Mouse (Mus musculus) mouse embryonic stem cell (cell line): Measurements from ENCODE around the gene Vps33b.

Source experiments
- in situ Hi-C, 2 experiments: fragments of 300-500 bp; cut with MboI; formaldehyde crosslinking; loops; 1 replicate in 1 of 2; 3 replicates in 1 of 2; pipeline ENCODE4 v1.14.3; 2019 to 2020; ENCODE audit warnings: low sequenced_read_pairs in 2 of 2, low pct_unique_long_range_greater_than_20kb in 1 of 2, mixed read lengths in 1 of 2; ENCODE audit not compliant: unreplicated experiment in 1 of 2

Gene Vps33b

DNA sequence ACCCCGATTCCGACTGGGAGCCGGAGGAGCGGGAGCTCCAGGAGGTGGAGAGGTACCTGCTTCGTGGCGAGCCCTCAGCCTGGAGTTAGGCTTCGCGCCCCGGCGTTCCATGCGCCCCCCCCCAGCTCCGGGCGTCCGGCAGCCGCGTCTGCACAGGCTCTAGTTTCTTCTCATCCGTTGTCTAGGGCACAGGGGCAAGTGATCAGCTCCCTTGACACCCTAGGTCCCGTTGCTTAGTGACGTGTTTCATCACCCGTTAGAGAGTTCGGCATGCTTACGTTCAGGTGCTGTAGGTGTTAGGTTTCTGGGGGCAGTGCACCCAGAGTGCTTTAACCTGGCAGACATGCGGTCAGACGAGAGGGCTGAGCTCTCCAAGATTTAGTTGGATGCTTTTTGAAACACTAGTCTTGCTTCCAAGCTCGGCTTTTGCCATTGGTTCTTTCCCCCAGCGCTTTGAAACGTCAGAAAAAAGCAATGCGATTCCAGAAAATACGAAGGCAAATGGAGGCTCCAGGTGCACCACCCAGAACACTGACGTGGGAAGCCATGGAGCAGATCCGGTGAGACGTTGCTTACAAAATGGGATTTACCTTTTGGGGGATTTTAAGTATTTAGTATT, 8.0 kb upstream of the Vps33b start:
- in situ Hi-C loops, result no loop called here

DNA sequence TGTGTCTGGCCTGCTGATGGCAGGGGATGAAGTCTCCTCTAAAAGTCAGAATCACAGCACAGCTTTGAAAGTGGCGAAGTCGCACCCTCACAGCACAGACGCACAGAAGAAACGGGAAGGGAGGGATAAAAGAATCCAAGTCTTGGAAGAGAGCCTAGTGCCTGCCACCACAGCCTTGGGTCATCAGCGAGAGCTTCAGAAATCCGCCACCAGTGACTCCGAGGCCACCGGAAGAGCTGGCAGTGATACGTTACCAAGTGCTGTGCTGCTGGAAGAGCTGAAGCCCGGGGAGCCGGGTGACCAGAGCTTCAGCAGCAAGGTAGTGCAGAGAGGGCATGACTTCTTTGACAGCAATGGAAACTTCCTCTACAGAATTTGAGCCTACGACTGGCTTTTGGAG, 4.8 kb upstream of the Vps33b start:
- in situ Hi-C loops, result no loop called here

DNA sequence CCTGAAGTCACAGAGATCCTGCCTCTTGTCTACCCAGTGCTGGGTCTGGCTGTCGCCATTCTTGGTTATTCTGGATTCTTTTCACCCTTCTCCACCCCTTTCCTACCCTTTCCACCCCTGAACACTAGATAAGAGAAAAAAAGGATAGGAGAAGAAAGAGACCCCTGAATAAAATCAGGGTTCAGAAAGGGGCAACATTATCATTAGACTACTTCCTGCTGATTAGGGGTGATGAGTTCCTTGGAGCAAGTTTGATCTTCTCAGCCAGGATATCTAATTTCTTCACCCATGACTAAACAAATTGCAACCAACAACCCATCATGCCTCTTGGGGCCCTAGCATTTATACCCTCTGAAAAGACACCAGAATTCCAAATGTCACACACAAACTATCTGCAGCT, 1.7 kb upstream of the Vps33b start:
- in situ Hi-C loops, result no loop called here

DNA sequence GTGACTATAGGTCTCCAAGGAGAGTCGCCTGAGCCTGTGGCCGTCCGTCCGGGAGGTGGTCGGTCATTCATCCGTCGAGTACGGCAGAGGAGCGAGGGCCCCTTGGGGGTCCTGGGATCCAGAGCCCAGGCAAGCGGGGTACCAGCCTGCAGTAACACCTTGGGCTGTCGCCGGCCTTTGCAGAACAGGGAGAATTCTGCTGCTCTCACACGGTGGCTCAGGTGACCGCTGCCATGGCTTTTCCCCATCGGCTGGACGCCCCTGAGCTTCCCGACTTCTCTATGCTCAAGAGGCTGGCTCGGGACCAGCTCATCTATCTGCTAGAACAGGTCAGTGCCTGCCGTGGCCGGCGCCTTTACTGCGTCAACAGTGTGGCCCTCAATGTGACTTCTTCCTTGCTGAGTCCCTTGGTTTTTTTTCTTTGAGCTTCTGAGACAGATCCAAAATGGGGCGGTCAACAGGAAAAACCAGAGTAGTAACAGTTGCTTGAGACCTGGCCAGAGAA, 354 bp downstream of the Vps33b start:
- in situ Hi-C loops, result no loop called here

DNA sequence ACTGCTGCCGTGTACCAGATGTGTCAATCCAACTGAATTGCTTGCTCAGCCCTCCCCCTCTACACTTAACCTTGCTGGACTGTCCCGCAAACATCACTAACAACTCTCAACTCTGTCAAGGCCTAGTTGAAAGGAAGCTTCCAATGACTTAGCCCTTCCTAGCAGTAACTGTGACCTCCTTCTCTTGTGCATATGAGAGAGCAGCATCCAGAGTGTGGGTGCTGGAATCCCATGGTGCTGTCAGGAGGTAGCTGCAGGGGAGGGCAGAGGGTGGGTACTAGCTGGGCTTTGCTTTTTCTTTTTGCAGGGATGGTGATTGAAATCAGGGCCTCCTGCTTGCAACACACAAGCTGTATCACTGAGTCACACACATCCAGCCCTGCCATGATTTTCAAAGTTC, 4.0 kb downstream of the Vps33b start:
- in situ Hi-C loops, result no loop called here

DNA sequence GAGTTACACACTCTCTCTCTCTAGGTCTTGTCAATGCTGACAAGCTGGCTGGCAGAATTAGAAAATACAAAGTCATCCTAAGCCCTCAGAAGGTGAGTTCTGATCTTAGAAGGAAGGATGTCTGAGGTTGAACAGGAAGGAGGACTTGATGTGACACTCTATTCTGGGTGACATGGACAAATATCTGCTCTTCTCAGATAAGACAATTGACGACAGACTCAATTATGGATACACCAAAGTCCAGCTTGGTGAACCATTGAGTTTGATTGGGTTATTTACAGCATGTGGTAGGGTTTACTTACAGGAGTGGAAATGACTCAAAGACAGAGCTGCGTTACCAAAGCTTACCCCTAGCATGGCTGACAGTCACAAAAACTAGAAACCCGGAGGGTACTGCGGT, 6.9 kb downstream of the Vps33b start:
- in situ Hi-C loops, result no loop called here

DNA sequence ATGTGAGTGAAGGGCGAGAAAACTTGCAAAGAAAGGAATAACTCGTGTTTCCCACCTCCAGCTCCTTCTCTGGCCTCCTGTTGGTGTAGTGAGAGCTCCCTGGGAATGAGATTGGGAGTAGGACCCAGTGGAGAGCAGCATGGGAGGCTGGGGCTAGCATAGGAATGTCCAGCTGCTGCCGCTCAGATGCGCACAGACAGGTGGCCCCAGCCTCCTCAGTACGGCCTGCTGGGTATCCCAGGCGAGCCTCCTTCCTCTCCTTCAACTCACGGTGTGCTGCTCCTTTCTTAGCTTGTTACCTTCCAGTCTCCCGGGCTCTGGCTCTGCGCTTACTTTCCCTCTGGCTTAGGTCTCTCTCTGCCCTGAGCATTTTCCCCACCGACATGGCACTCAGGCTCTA, 10.6 kb downstream of the Vps33b start:
- in situ Hi-C loops, result no loop called here

DNA sequence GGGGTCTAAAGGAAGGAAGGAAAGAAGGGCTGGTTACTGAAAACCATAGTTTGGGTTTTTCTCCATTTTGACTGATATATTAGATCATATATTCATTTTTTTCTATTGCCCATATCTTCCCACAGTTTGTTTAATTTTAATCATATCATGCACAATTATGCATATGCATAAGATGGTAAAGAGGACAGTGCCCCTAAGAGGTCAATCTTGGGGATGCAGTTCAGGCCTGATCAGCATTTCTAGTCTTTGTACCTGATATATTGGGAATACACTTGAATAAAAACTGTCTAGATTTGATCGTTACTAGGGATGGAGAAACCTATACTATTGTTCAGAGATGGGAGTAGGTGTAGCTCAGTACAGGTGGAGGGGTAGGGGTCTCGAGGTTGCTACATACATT, 11.5 kb downstream of the Vps33b start:
- in situ Hi-C loops, result no loop called here

DNA sequence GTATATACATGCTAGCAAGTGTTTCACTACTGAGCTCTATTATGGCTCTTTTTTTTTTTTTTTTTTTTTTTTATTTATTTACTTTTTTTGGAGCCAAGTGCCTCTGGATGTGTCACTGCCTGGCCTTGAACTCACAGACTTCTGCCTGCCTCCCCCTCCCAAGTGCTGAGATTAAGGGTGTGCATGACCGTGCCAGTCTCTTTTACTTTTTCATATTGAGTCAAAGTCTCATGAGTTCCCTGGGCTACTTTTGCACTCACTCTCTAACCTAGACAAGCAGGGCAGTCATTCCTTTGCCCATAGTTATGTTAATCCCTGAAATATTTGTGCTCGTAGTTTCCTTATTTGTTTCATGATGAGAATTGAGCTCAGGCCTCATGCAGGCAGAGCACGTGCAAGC, 12.2 kb downstream of the Vps33b start:
- in situ Hi-C loops, result no loop called here

DNA sequence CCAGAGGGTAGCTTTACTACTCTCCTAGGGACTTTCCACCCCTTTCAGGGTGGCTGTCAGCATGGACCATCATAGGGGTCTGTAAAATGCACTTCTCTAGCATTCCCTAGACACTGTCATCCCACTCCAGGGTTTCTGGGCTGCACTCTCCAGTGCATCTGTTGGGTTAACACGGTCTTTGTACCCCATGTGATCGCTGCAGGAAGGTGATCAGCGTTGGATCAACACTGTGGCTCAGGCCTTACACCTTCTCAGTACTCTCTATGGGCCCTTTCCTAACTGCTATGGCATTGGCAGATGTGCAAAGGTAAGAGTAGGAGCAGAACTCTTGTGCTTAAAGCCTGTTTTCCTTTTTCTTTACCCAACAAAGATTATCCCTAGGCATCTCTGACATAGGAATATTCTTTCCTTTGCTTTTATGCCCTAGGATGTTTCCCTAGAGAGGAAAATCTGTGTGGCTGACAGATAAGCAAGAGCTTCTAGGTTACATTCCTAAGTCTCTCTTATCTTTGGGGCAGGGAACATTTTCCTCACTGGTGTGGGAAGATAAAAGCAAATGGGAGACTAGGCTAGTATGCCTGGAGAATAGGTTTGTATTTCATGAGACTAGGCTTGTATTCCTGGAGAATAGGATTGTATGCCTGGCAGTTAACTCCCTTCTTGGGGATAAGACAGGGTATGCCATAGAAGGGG, 13.9 kb downstream of the Vps33b start:
- in situ Hi-C loops, result no loop called here

DNA sequence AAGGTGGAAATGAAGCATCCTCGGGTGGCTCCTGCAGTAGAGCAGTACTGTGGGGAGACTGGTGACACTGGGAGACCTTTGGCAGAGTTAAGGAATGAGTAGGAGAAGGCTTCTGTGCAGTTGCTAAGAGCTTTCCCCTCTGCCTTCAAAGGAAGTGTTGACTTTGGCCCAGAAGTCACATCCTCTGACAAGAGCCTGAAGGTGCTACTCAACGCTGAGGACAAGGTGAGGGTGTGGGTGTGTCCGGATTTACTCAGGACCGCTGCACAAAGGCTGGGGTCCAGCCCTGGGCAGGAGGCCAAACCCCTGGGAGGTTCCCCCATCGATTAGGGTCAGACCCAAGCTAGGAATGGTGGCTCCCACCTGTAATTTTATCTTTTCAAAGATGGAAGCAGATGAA, 14.9 kb downstream of the Vps33b start:
- in situ Hi-C loops, result no loop called here

DNA sequence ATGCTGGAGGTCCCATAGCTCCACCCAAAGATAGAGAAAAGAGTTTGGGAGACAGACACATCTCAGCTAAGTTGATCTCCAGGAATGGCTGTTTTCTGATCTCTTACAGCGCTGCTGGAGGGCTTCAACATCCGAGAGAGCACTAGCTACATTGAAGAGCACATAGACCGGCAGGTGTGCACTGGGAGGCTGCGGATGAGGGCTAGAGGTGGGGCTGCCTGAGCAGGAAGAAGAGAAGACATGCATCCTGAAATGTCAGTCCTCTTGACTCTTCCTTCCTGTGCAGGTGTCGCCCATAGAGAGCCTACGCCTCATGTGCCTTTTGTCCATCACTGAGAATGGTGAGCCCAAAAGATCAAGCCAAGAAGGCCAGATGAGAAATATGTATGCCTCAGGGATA, 16.3 kb downstream of the Vps33b start:
- in situ Hi-C loops, result no loop called here

DNA sequence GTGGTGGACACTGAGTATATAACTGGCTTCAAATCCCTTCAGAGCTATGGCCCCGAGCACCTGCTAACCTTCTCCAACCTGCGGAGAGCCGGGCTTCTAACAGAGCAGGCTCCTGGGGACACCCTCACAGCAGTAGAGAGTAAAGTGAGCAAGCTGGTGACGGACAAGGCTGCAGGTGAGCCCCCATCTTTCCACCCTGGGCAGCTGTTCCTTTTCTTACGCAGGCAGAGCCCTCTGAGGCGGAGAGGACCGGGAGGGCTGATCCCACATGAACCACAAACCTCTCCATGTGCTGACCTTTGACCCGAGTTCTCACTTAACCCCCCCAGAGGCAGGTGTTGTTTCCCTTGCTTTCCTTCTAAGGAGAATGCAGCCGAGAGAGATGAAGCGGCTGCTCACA, 18.3 kb downstream of the Vps33b start:
- in situ Hi-C loops, result no loop called here

DNA sequence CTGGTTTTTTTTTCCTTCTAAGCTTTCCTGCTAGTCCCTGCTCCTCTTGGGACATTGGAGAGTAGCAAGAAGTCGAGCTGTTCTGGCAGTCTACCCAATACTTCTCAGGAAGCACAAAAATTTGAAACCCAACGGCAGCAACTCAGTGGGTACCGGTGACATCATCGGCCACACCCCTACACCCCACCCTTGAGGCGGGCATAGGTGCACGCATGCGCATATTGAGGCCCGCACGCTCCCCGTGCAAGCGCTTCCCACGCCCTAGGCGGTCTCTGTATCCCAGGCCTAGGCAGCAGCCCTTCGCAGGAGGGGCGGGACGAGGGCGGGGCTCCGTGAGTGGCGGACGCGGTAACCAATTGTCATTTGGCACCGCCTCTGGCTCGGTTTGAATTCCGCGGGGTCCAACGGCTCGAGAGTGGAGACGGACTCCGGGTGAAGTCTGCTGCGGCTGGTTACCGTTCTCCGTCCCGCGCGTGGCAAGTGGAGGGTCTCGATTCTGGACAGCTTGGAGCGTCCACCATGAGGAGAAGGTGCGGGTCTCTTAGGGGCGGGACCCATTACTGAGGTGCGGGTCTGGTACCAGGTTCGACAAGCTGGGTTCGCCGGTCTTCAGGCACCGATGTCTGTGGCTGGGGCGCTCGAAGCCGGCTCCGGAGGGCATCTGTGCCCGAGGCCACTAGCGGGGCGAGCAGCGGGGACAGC, 24.8 kb downstream of the Vps33b start, which contains the start of gene Prc1:
Gene Prc1, plus strand, starts transcription at position 389 of the 702 bp plus-strand sequence.
- in situ Hi-C loops, result no loop called here

DNA sequence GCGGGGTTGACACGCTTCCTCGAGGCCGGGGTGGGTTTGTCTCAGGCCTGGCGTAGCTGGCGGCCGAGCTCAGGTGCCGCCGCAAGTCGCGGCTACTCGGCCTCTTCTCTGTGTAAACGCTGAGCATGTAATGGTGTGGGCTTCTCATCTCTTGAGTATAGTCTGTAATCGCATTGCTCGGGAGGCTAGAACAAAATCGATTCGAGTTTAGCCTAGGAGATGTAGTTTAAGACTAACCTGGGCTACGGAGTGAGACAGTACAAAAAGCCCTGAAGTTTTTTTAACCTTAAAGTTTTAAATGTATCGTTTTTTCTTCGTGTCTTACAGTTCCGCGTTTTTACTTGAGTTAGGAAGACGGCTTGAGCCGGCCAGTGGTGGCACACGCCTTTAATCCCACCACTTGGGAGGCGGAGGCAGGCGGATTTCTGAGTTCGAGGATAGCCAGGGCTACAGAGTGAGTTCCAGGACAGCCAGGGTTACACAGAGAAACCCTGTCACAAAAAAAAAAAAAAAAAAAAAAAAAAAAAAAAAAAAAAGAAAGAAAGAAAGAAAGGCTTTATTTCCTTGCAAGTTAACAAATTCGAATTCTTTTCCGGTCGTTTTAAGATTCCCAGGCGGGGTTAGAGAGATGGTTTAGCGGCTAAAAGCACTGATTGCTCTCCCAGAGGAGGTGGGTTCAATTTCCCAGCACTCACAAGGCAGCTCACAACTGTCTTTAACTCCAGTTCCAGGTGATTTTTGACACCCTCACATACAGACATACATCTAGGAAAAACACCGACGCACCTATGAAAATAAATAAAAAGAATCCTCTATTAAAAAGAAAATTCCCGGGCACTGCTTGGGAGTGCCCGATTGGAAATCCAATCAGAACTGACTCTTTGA, 25.6 kb downstream of the Vps33b start:
- in situ Hi-C loops, result no loop called here

DNA sequence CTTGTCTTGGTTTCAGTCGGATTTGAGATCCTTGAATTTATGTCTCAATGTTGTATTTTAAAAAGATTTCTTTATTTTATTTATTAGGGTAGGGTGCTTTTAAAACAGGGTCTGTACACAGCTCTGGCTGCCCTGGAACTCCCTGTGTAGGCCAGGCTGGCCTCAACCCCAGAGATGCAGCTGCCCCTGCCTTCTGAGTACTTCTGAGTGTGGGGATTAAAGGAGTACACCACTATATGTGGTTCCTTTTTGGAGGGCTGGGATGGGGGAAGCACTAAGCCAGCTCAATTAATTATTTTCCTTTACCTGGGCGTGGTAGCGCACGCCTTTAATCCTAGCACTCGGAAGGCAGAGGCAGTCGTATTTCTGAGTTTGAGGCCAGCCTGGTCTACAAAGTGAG, 27.0 kb downstream of the Vps33b start:
- in situ Hi-C loops, result no loop called here

DNA sequence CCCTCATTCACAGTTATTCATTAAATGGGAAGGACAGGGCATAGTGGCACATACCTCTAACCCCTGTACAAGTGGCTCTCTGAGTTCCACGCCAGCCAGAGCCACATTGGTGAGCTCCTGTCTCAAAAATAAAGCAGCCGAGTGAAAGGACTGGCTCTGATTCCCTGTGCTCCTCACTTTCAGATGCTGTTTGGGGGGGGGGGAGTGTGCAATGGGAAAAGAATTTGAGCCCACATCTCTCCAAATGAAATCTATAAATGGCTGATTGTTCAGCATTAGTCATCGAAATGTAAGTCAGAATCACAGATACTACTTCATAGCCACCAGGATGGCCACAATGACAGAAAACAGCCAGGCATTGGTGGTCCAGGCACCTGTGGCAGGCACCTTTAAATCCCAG, 27.6 kb downstream of the Vps33b start:
- in situ Hi-C loops, result no loop called here

DNA sequence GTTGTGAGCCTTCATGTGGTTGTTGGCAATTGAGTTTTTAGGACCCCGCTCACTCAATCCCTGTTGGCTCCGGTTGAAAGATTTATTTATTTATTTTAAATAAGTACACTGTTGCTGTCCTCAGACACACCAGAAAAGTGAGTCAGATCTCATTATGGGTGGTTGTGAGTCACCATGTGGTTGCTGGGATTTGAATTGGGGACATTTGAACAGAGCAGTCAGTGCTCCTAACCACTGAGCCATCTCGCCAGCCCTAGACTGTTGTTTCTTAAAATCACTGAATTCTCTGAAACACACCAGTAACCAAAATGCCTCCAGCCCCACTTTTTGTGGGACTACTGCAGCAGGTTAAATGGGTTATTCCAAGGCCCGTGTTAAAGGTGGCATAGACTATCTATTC, 29.3 kb downstream of the Vps33b start:
- in situ Hi-C loops, result no loop called here

DNA sequence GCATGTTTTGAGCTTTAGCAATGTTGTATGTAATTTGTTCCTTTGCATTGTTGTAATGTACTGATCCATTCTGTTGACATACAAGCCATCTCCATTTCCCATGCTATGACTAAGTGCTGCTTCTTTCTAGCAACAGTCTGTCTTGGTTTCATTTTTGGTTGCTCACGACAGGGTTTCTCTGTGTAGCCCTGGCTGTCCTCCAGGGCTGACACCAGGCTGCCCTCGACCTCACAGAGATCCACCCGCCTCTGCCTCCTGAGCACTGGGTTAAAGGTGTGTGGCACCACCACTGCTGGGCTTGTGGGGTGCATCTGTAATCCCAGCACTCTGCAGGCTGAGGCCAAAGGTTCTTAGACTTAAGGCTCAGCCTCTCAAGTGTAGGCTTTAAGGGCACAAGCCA, 30.1 kb downstream of the Vps33b start:
- in situ Hi-C loops, result no loop called here
